Mouse (Mus musculus) olfactory bulb, adult 2 months (tissue): ENCODE data around the gene Gorab. TPM values are rescaled to one million over a fixed set of nuclear protein-coding genes. Genes with fewer than 3 reads are reported as not detected.

Experiments
- H3K27ac ChIP-seq: fragments of 200-500 bp; 2 replicates; pipeline ENCODE4 v1.5.1; 2012; ENCODE audit warnings: low read depth, low read length; ENCODE audit not compliant: insufficient read depth
- H3K4me1 ChIP-seq: fragments of 200-500 bp; 2 replicates; pipeline ENCODE4 v1.6.1; 2012; ENCODE audit warnings: low read length; ENCODE audit not compliant: control insufficient read depth, insufficient read depth
- H3K4me3 ChIP-seq: fragments of 200-500 bp; 2 replicates; pipeline ENCODE4 v1.5.1; 2012; ENCODE audit warnings: mild to moderate bottlenecking, low read depth, low read length, moderate library complexity; ENCODE audit not compliant: insufficient read depth
- CTCF ChIP-seq: fragments of 200-500 bp; IDR thresholded peaks from 2 replicates; pipeline ENCODE4 v1.5.1; 2012; ENCODE audit warnings: low read depth, mild to moderate bottlenecking, low read length, moderate library complexity; ENCODE audit not compliant: insufficient read depth
- POLR2A ChIP-seq: fragments of 200-500 bp; IDR thresholded peaks from 2 replicates; pipeline ENCODE4 v1.6.1; 2012; ENCODE audit warnings: mild to moderate bottlenecking, low read depth, low read length, moderate library complexity; ENCODE audit not compliant: insufficient read depth
- WGBS: fragments of 180-500 bp; shearing (Covaris S2); methylation state at CpG from one replicate; pipeline ENCODE4 v1.1.7; 2018; 5-methylcytosine and 5-hydroxymethylcytosine counted together
- polyA plus RNA-seq: library from polyadenylated mRNA; stranded (reverse); fragments of >200 nt; gene quantifications from 2 replicates; pipeline ENCODE4 v1.2.4, GENCODE M21; 2012; ENCODE audit warnings: low replicate concordance; ENCODE audit not compliant: missing spikeins, insufficient read depth, insufficient read length

Gorab gene
- polyA plus RNA-seq, 1 experiment: not detected

DNA sequence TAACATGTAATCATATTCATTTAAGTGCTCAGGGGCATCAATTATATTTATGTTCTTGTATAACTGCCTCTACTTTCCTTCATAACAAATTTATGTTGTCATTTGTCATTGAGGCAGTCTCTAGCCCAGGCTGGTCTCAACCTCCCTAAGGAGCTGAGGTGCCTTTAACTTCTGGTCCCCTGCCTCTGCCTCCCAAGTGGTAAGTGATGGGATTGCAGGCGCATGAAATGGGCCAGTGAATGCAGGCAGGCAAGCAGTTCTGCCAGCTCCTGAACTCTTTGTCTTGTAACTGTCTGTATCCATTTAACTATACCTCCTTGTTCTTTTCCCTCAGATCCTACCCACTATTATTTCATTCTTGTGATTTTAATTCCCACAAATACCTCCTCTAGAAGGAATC is 58.5 kb downstream of the Gorab start:
- TF ChIP-seq POLR2A (no peak), CTCF (no peak)
- no peaks in the 10 kb centered on the region for H3K4me1 ChIP-seq
- 57% methylated on average over 1 of the region's 1 CpGs for WGBS
- H3K27ac ChIP-seq: no peak overlapping the region
- H3K4me3 ChIP-seq: no peak overlapping the region

DNA sequence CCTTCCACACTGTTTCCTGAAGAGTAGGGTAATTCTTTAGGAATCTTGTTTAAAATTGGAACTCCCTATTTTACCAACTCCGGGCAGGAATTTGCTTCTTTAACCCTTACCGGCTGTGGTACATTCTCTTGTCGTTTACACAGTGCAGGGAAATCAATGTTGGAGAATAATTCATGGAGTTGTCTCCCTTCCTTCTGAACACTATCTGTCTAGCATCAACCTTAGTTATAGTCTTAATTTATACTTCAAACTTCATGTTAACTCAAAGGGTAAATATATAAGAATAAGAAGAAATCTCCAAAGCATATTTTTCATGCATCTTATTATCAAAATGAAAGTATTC is 64.3 kb downstream of the Gorab start:
- TF ChIP-seq CTCF (no peak), POLR2A (no peak)
- H3K27ac ChIP-seq: no peak overlapping the region
- H3K4me1 ChIP-seq: no peaks in the 10 kb centered on the region
- WGBS: 38% methylated on average over 3 of the region's 3 CpGs
- no peak overlapping the region for H3K4me3 ChIP-seq

DNA sequence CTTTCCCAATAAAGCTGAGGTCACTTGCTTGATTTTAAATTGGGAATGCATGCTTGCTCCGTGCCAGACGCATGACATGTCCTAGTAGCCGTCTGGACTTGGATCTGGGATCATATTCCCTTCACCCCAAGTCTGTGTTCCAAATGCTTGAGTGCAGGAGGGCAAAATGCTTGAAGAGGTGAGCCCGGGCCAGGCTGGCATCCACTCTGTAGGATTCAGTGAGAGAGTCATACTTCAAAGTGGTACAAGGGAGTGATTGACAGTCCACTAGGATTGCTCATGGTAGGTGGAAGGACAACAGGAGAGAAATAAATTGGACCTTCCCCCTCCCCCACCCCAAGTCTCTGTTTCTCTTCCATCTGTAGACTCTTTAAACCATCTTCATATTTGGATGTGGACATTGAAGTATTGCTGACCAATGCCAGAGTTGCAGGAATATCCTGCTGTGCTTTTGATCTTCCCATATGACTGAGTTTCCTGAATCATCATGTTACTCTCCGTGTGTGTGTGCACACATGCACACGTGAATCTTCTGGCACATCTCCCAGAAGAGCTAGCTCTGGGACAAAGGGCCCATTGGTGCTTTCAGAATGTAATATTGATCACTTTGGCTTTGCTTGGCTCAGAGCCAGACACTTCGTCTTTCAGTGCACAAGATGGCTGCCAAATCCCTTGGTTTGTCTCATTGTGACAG is 64.8 kb downstream of the Gorab start:
- H3K4me1 ChIP-seq: no peaks in the 10 kb centered on the region
- WGBS: 45% methylated on average over 7 of the region's 7 CpGs
- TF ChIP-seq POLR2A (no peak), CTCF (no peak)
- no peak overlapping the region for H3K27ac ChIP-seq
- H3K4me3 ChIP-seq: no peak overlapping the region

- H3K4me1 ChIP-seq: no peaks in the 10 kb centered on the region
- H3K27ac ChIP-seq: no peak overlapping the region
- H3K4me3 ChIP-seq: no peak overlapping the region
- 60% methylated on average over 2 of the region's 2 CpGs for WGBS
- TF ChIP-seq POLR2A (no peak), CTCF (no peak)
Measured at GRCm38 (mm10) chr1:163337821-163338220, 65.6 kb downstream of the Gorab start.

Other genes starting within 250 kb of the Gorab start
- gene Prrx1, start 90.0 kb downstream of the Gorab start, polyA plus RNA-seq: not detected in 2 replicates